Mouse (Mus musculus) testis, adult 10 weeks (tissue): ENCODE measurements around the gene Cct4. TPM values are rescaled to one million over a fixed set of nuclear protein-coding genes. Genes with fewer than 3 reads are reported as not detected.

ENCODE experiments used
- polyA plus RNA-seq: library from polyadenylated mRNA; stranded (reverse); fragments of 350-450 nt; fragmentation: Illumina TruSeq; extraction: RNeasy Lipid Tissue Mini Kit (QIAGEN cat#74804); gene quantifications from one replicate; pipeline ENCODE4 v1.2.3, GENCODE M21; 2014; ENCODE audit warnings: low read depth, low replicate concordance

Gene Cct4
- polyA plus RNA-seq: 754 TPM

GRCm38 (mm10) chr11:22990393-22991126 lies at the start of gene Cct4:
TSS of gene Cct4 (plus strand) at chr11:22990519.

GRCm38 (mm10) chr11:22971835-22972709 lies 18.2 kb upstream of the Cct4 start, which contains the start of gene Zrsr1:
TSS of gene Zrsr1 (plus strand) at chr11:22972005.

GRCm38 (mm10) chr11:22981984-22982757 lies 8.1 kb upstream of the Cct4 start, which contains the start of the genes Gm28048 and Commd1:
TSS of gene Gm28048 (minus strand) at chr11:22982090.
TSS of gene Commd1 (minus strand) at chr11:22982382.

GRCm38 (mm10) chr11:23007481-23008180 lies 17.3 kb downstream of the Cct4 start, which contains the start of gene Fam161a:
TSS of gene Fam161a (plus strand) at chr11:23007531.

Other genes starting within 250 kb of the Cct4 start
- 1.8 TPM for gene B3gnt2, start 129.6 kb upstream of the Cct4 start, polyA plus RNA-seq
- gene Zrsr1, start 18.5 kb upstream of the Cct4 start, polyA plus RNA-seq: 13.3 TPM
- 6.3 TPM for gene Gm28048, start 8.4 kb upstream of the Cct4 start, polyA plus RNA-seq
- gene Commd1, start 8.1 kb upstream of the Cct4 start, polyA plus RNA-seq: 116 TPM
- 178 TPM for gene Fam161a, start 17.0 kb downstream of the Cct4 start, polyA plus RNA-seq